Mouse (Mus musculus): ENCODE measurements around the gene Defb25.

GRCm38 (mm10) chr2:152670983-152671641 lies 48.3 kb upstream of the Defb25 start:
- TF ChIP-seq POLR2A (IDR thresholded peaks at IDR 0.05; ENCODE audit: low read depth, low read length) (no peak), CTCF (IDR thresholded peaks at IDR 0.05; ENCODE audit: borderline replicate concordance, insufficient read depth, low read length) (no peak)

All from embryonic fibroblast, embryonic 13.5 days (primary cell).